In the genomic region with DNA sequence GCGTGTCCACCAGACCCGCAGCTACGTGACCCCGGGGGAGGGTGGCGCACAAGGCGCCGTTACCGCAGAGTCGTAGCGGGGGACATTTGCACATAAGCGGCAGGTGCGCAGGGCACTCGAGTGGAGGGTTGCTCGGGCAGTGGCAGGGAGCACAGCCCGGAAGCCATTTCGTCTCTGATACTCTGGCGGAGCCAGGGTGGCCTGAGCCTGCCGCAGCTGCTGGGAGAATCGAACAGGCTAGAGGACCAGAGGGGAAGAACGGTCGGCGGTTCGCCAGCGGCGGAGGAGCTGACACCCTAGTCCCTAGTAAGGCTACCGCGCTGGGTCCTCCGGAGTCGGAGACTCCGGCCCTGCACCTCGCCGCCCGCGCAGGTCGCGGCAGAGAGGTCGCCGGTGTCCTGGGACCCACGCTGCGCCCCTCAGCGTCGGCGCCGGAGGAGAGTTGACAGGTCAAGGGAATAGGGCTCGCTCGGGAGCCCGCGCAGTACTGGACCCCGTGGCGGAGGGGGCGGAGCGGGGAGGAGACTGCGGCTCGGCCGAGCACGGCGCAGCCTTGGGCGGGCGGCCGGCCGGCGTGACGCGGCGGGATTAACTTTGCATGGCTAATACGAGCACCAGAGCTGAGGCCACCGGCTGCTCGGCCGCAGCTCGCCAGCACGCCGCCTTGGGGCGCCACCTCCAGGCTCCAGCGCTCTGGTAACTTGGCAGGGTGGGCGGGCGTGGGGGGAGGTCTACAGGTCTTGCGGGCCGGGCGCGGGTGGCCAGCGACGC, we compare ENCODE assay signal across 8 mouse cellular contexts. TPM values are rescaled to one million over a fixed set of nuclear protein-coding genes. Genes with fewer than 3 reads are reported as not detected.
DNase-seq lines count a peak whose midpoint lies in the region; ATAC-seq and TF ChIP-seq lines count a peak whose summit lies in the region.

No protein-coding gene starts in this region.

- intact Hi-C loops in gastrocnemius, adult 2 months (cut with DNase I): loop anchor here (2.0 to 5.0 kb wide), 3 partner anchors 37 to 127 kb away; no protein-coding TSS in a partner anchor

- H3K4me3 ChIP-seq in gastrocnemius, adult 2 months: peak overlapping the region; percentile 94
- H3K4me3 ChIP-seq in hindbrain, embryonic 16.5 days (ENCODE audit: low read length): peak overlapping the region; percentile 64

- peak overlapping the region; percentile 96 for H3K4me2 ChIP-seq in hindbrain, embryonic 16.5 days (ENCODE audit: low read length)

- WGBS in hindbrain, embryonic 16.5 days: under 1% methylated on average over 49 of the region's 82 CpGs

- no peaks in the 10 kb centered on the region for H3K9me3 ChIP-seq in hindbrain, embryonic 16.5 days (ENCODE audit: control insufficient read depth, low read length)

- peaks cover 16% of the 10 kb centered on the region for H3K4me1 ChIP-seq in hindbrain, embryonic 16.5 days (ENCODE audit: control insufficient read depth, insufficient read depth, low read depth, low read length)

- peak; percentile 81 for DNase-seq in NIH3T3 (ENCODE audit: low read depth)
- peak; percentile 78 to 85 for DNase-seq in cerebellum, postnatal 25 days
- DNase-seq in gastrocnemius, adult 2 months: peak; percentile 96
- peak; percentile 62 for DNase-seq in left cerebral cortex, adult 11 months (ENCODE audit: low spot score)
- peak; percentile 76 for DNase-seq in lung, postnatal 25 days (ENCODE audit: low spot score)
- peak; percentile 78 for DNase-seq in retina, adult 2 months (ENCODE audit: low read depth, low spot score)
- peak; percentile 61 for DNase-seq in thymus, postnatal 25 days

- peak overlapping the region; percentile 75 for H3K9ac ChIP-seq in hindbrain, embryonic 16.5 days (ENCODE audit: low read depth, low read length)

- peaks cover 10% of the 10 kb centered on the region for H3K27me3 ChIP-seq in hindbrain, embryonic 16.5 days (replicated peaks; ENCODE audit: control insufficient read depth, insufficient read depth, low read length)

- peak; percentile 94 for ATAC-seq in hindbrain, embryonic 16.5 days

- H3K27ac ChIP-seq in gastrocnemius, adult 2 months: peak overlapping the region; percentile 97
- H3K27ac ChIP-seq in hindbrain, embryonic 16.5 days (ENCODE audit: low read depth, low read length): peak overlapping the region; percentile 51; the same call in 1 of the 2 replicates

- no peaks in the 10 kb centered on the region for H3K36me3 ChIP-seq in hindbrain, embryonic 16.5 days (ENCODE audit: control insufficient read depth, insufficient read depth, low read length)

- peak; percentile 59 for TF ChIP-seq CTCF in gastrocnemius, adult 2 months (IDR thresholded peaks at IDR 0.05)

RNA-seq across cellular contexts. Expression of gene Thrb, which starts 0.5 kb away (rescaled TPM):
- total RNA-seq in gastrocnemius, adult 2 months (2021): 10 to 100 TPM; 26.7 to 40.0 TPM
- 2.2 and 3.0 TPM in 2 replicates for polyA plus RNA-seq in hindbrain, embryonic 16.5 days (2015; fragmentation: Nextera tagmentation; extraction: Ambion mirVana)

Comparison
In these comparisons a context has a peak if more than half of its experiments do, and no peak if none do; other contexts are left out.
1. Peak in every context shown above with its lines: DNase-seq, ATAC-seq, H3K4me3 ChIP-seq and H3K27ac ChIP-seq.